Mouse (Mus musculus): Measurements from ENCODE around the gene Krtap31-2. TPM values are rescaled to one million over a fixed set of nuclear protein-coding genes. Genes with fewer than 3 reads are reported as not detected.

Krtap31-2 gene
- polyA plus RNA-seq, 1 experiment from 2014 or later = not detected

DNA sequence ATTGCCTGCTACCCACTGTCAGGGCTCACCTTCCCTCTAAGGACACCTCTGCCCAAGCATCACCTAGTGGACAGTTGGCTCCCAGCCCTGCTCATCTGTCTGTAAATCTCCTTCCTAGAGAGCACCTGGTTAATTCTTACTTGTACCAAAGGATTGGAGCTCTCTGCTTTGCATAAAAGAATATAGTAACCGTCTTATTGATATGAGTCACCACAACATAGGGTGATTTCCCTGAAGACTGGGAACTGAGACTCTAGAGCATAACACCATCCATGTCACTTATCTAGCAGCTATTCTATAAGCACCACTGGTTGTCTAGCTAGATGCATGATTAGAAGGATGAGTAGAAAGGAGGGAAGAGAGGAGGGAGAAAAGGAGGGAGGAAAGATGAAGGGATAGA, 47.4 kb downstream of the Krtap31-2 start:
- ATAC-seq (ENCODE audit: insufficient number of reproducible peaks, insufficient read depth, low FRiP score, low read depth) = no peak
- Histone ChIP-seq H3K9ac (replicated peaks; ENCODE audit: low read depth, low read length) (no peak overlapping the region), H3K4me1 (ENCODE audit: control insufficient read depth, insufficient read depth, low read length) (no peaks in the 10 kb centered on the region), H3K4me2 (replicated peaks; ENCODE audit: low read depth, low read length) (no peak overlapping the region), H3K36me3 (ENCODE audit: control insufficient read depth, insufficient read depth, low read length) (no peaks in the 10 kb centered on the region), H3K27ac (ENCODE audit: low read length) (no peak overlapping the region), H3K4me3 (ENCODE audit: low read depth, low read length) (no peak overlapping the region), H3K27me3 (ENCODE audit: control insufficient read depth, insufficient read depth, low read length) (no peaks in the 10 kb centered on the region), H3K9me3 (ENCODE audit: control insufficient read depth, low read depth, low read length) (no peaks in the 10 kb centered on the region)
- 93% methylated on average over 1 of the region's 1 CpGs for WGBS

- Histone ChIP-seq H3K27ac (ENCODE audit: low read length) (no peak overlapping the region), H3K4me1 (ENCODE audit: control insufficient read depth, insufficient read depth, low read length) (no peaks in the 10 kb centered on the region), H3K4me3 (ENCODE audit: low read depth, low read length) (no peak overlapping the region), H3K9ac (replicated peaks; ENCODE audit: low read depth, low read length) (no peak overlapping the region), H3K36me3 (ENCODE audit: control insufficient read depth, insufficient read depth, low read length) (no peaks in the 10 kb centered on the region), H3K27me3 (ENCODE audit: control insufficient read depth, insufficient read depth, low read length) (no peaks in the 10 kb centered on the region), H3K4me2 (replicated peaks; ENCODE audit: low read depth, low read length) (no peak overlapping the region), H3K9me3 (ENCODE audit: control insufficient read depth, low read depth, low read length) (no peaks in the 10 kb centered on the region)
- ATAC-seq (ENCODE audit: insufficient number of reproducible peaks, insufficient read depth, low FRiP score, low read depth) = no peak
- 79% methylated on average over 20 of the region's 20 CpGs for WGBS
Observed at GRCm38 (mm10) chr11:99985291-99986092, 49.4 kb downstream of the Krtap31-2 start.

DNA sequence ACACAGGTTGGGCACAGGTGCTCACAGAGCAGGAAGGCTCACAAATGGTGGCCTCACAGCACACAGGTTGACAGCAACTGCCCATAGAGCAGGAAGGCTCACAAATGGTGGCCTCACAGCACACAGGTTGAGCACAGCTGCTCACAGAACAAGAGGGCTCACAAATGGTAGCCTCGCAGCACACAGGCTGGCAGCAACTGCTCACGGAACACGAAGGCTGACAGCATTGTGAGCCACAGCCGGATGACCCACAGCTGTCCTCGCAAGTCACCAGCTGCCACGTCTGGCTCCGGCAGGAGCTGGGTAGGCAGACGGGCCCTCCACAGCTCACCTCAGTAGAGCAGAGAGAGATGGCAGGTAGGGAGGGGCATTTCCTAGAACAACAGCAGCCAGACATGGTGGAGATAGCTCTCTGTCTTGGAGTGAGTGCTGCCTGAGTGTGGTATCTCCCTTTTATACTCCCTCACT, 50.1 kb downstream of the Krtap31-2 start, which contains the start of gene Krtap16-1:
TSS of gene Krtap16-1 (minus strand) at position 418 of the 468 bp plus-strand sequence.
- 67% methylated on average over 8 of the region's 8 CpGs for WGBS
- Histone ChIP-seq H3K36me3 (ENCODE audit: control insufficient read depth, insufficient read depth, low read length) (no peaks in the 10 kb centered on the region), H3K9me3 (ENCODE audit: control insufficient read depth, low read depth, low read length) (no peaks in the 10 kb centered on the region), H3K27me3 (ENCODE audit: control insufficient read depth, insufficient read depth, low read length) (no peaks in the 10 kb centered on the region), H3K9ac (replicated peaks; ENCODE audit: low read depth, low read length) (no peak within 1 kb of the TSS), H3K4me1 (ENCODE audit: control insufficient read depth, insufficient read depth, low read length) (no peaks in the 10 kb centered on the region), H3K27ac (ENCODE audit: low read length) (no peak within 1 kb of the TSS), H3K4me3 (ENCODE audit: low read depth, low read length) (no peak within 1 kb of the TSS), H3K4me2 (replicated peaks; ENCODE audit: low read depth, low read length) (no peak within 1 kb of the TSS)
- no peak for ATAC-seq (ENCODE audit: insufficient number of reproducible peaks, insufficient read depth, low FRiP score, low read depth)

Other genes with a start within 250 kb of the Krtap31-2 start
- not detected in 2 replicates for gene Gm14190, start 245.6 kb upstream of the Krtap31-2 start, polyA plus RNA-seq (2014; fragmentation: Nextera tagmentation; extraction: Ambion mirVana)
- not detected in 2 replicates for gene Gm14180, start 202.0 kb upstream of the Krtap31-2 start, polyA plus RNA-seq (2014; fragmentation: Nextera tagmentation; extraction: Ambion mirVana)
- gene Gm11595, start 163.4 kb upstream of the Krtap31-2 start, polyA plus RNA-seq (2014; fragmentation: Nextera tagmentation; extraction: Ambion mirVana) = not detected in 2 replicates
- not detected in 2 replicates for gene Krtap4-8, start 155.6 kb upstream of the Krtap31-2 start, polyA plus RNA-seq (2014; fragmentation: Nextera tagmentation; extraction: Ambion mirVana)
- not detected in 2 replicates for gene Krtap4-9, start 151.1 kb upstream of the Krtap31-2 start, polyA plus RNA-seq (2014; fragmentation: Nextera tagmentation; extraction: Ambion mirVana)
- not detected in 2 replicates for gene Gm11596, start 142.8 kb upstream of the Krtap31-2 start, polyA plus RNA-seq (2014; fragmentation: Nextera tagmentation; extraction: Ambion mirVana)
- not detected in 2 replicates for gene Gm11569, start 137.4 kb upstream of the Krtap31-2 start, polyA plus RNA-seq (2014; fragmentation: Nextera tagmentation; extraction: Ambion mirVana)
- not detected in 2 replicates for gene Gm11554, start 131.8 kb upstream of the Krtap31-2 start, polyA plus RNA-seq (2014; fragmentation: Nextera tagmentation; extraction: Ambion mirVana)
- not detected in 2 replicates for gene Krtap4-13, start 126.4 kb upstream of the Krtap31-2 start, polyA plus RNA-seq (2014; fragmentation: Nextera tagmentation; extraction: Ambion mirVana)
- not detected in 2 replicates for gene Gm11564, start 120.6 kb upstream of the Krtap31-2 start, polyA plus RNA-seq (2014; fragmentation: Nextera tagmentation; extraction: Ambion mirVana)
- gene 2300003K06Rik, start 98.2 kb upstream of the Krtap31-2 start, polyA plus RNA-seq (2014; fragmentation: Nextera tagmentation; extraction: Ambion mirVana) = not detected in 2 replicates
- gene Krtap4-16, start 84.7 kb upstream of the Krtap31-2 start, polyA plus RNA-seq (2014; fragmentation: Nextera tagmentation; extraction: Ambion mirVana) = not detected in 2 replicates
- not detected in 2 replicates for gene Gm11568, start 78.4 kb upstream of the Krtap31-2 start, polyA plus RNA-seq (2014; fragmentation: Nextera tagmentation; extraction: Ambion mirVana)
- gene Gm11559, start 71.8 kb upstream of the Krtap31-2 start, polyA plus RNA-seq (2014; fragmentation: Nextera tagmentation; extraction: Ambion mirVana) = not detected in 2 replicates
- gene Krtap9-1, start 62.9 kb upstream of the Krtap31-2 start, polyA plus RNA-seq (2014; fragmentation: Nextera tagmentation; extraction: Ambion mirVana) = not detected in 2 replicates
- gene Gm11567, start 57.1 kb upstream of the Krtap31-2 start, polyA plus RNA-seq (2014; fragmentation: Nextera tagmentation; extraction: Ambion mirVana) = not detected in 2 replicates
- gene Krtap31-1, start 28.4 kb upstream of the Krtap31-2 start, polyA plus RNA-seq (2014; fragmentation: Nextera tagmentation; extraction: Ambion mirVana) = not detected in 2 replicates
- not detected in 2 replicates for gene Gm11565, start 21.5 kb upstream of the Krtap31-2 start, polyA plus RNA-seq (2014; fragmentation: Nextera tagmentation; extraction: Ambion mirVana)
- gene Krtap9-5, start 12.2 kb downstream of the Krtap31-2 start, polyA plus RNA-seq (2014; fragmentation: Nextera tagmentation; extraction: Ambion mirVana) = not detected in 2 replicates
- gene Krtap29-1, start 42.8 kb downstream of the Krtap31-2 start, polyA plus RNA-seq (2014; fragmentation: Nextera tagmentation; extraction: Ambion mirVana) = not detected in 2 replicates
- gene Krtap16-1, start 50.3 kb downstream of the Krtap31-2 start, polyA plus RNA-seq (2014; fragmentation: Nextera tagmentation; extraction: Ambion mirVana) = not detected in 2 replicates
- gene Krtap17-1, start 57.7 kb downstream of the Krtap31-2 start, polyA plus RNA-seq (2014; fragmentation: Nextera tagmentation; extraction: Ambion mirVana) = not detected in 2 replicates
- not detected in 2 replicates for gene Krt33a, start 79.9 kb downstream of the Krtap31-2 start, polyA plus RNA-seq (2014; fragmentation: Nextera tagmentation; extraction: Ambion mirVana)
- 0.26 TPM in 1 of 2 replicates, not detected in the other for gene Krt33b, start 93.6 kb downstream of the Krtap31-2 start, polyA plus RNA-seq (2014; fragmentation: Nextera tagmentation; extraction: Ambion mirVana)
- 0.36 TPM in 1 of 2 replicates, not detected in the other for gene Krt34, start 105.3 kb downstream of the Krtap31-2 start, polyA plus RNA-seq (2014; fragmentation: Nextera tagmentation; extraction: Ambion mirVana)
- gene Krt31, start 114.3 kb downstream of the Krtap31-2 start, polyA plus RNA-seq (2014; fragmentation: Nextera tagmentation; extraction: Ambion mirVana) = 0.67 and 0.69 TPM in 2 replicates
- not detected in 2 replicates for gene Krt32, start 151.9 kb downstream of the Krtap31-2 start, polyA plus RNA-seq (2014; fragmentation: Nextera tagmentation; extraction: Ambion mirVana)
- not detected in 2 replicates for gene Krt35, start 159.9 kb downstream of the Krtap31-2 start, polyA plus RNA-seq (2014; fragmentation: Nextera tagmentation; extraction: Ambion mirVana)
- 0.29 and 0.35 TPM in 2 replicates for gene Krt36, start 169.3 kb downstream of the Krtap31-2 start, polyA plus RNA-seq (2014; fragmentation: Nextera tagmentation; extraction: Ambion mirVana)
- 76.1 and 140 TPM in 2 replicates for gene Krt13, start 185.3 kb downstream of the Krtap31-2 start, polyA plus RNA-seq (2014; fragmentation: Nextera tagmentation; extraction: Ambion mirVana)
- 215 and 241 TPM in 2 replicates for gene Krt15, start 199.6 kb downstream of the Krtap31-2 start, polyA plus RNA-seq (2014; fragmentation: Nextera tagmentation; extraction: Ambion mirVana)
- gene Krt19, start 212.4 kb downstream of the Krtap31-2 start, polyA plus RNA-seq (2014; fragmentation: Nextera tagmentation; extraction: Ambion mirVana) = 387 and 441 TPM in 2 replicates

Data from stomach, embryonic 14.5 days (tissue).